Comparison of ENCODE assay signal across 10 mouse cellular contexts in the genomic region with DNA sequence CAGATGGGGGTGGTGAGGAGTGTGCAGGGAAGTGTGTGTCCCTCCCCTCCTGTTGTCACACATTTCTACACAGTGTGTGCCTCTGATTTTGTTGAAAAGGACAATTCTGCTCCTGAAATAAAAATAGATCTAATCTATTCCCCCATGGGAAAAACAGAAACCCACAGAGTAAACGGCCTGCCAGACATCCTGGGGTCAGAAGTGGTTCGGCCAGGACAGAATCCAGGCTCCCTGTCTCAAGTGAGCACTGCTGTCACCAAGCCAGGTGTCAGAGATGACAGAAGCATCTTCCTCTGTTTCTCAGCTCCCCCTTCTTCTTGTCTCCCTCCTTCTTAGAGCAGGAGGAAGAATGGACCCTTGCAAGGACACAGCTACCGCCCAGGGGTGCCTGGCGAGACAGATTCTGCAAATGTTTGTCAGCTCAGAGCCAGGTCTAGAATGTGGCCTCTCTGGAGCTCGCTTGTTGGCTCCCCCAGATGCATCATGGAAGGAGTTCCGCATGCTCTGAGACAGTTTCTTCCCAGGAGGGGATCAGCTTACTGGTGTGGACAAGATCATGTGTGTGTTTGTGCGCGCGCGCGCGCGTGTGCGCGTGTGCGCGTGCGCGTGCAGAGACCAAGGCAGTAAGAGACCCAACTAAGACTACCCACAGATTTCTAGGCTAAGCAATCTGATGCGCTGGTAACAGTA. TPM values are rescaled to one million over a fixed set of nuclear protein-coding genes. Genes with fewer than 3 reads are reported as not detected.
DNase-seq lines count a peak whose midpoint lies in the region; ATAC-seq lines count a peak whose summit lies in the region.
"Had no signal": no experiment of that assay in that cellular context is flagged by ENCODE, and none has a peak within 500 bp of the region (broad histone marks: within the 10 kb centered on the region; RNA-seq: fewer than 3 reads in every experiment).

No protein-coding gene starts in this region.

- peak; percentile 38; the same call in 1 of the 2 replicates for ATAC-seq in embryonic facial prominence, embryonic 12.5 days (ENCODE audit: insufficient number of reproducible peaks, insufficient read depth, low FRiP score, low TSS enrichment)
- ATAC-seq in intestine, embryonic 16.5 days, result 0 out of 2 replicates have a peak, but pooled peaks have one; percentile 24
- ATAC-seq in activated CD4-positive, CD25-positive, alpha-beta regulatory T cell, adult 4 months, result no peak

- no peak overlapping the region for H3K4me3 ChIP-seq in embryonic facial prominence, embryonic 12.5 days
- no peak overlapping the region for H3K4me3 ChIP-seq in intestine, embryonic 16.5 days (ENCODE audit: low read length)
- H3K4me3 ChIP-seq: liver, embryonic 15.5 days had no signal

- DNase-seq in left cerebral cortex, postnatal 4 days, result peak; percentile 39
- DNase-seq in left cerebral cortex, postnatal 25 days (ENCODE audit: low spot score in 2 of 2), result no peak
- peak; percentile 44 for DNase-seq in gastrocnemius, postnatal 25 days
- DNase-seq in spleen, adult 18-20 months, result no peak
- DNase-seq in ovary, postnatal 10 days (ENCODE audit: low spot score), result no peak

- no peaks in the 10 kb centered on the region for H3K36me3 ChIP-seq in embryonic facial prominence, embryonic 12.5 days
- no peaks in the 10 kb centered on the region for H3K36me3 ChIP-seq in intestine, embryonic 16.5 days (ENCODE audit: control insufficient read depth, insufficient read depth, low read length)
- H3K36me3 ChIP-seq: liver, embryonic 15.5 days had no signal

- intact Hi-C loops in left cerebral cortex, postnatal 4 days (cut with DNase I), result no loop called here
- intact Hi-C loops in left cerebral cortex, postnatal 25 days (cut with DNase I), result no loop called here

- no peak overlapping the region for H3K9ac ChIP-seq in embryonic facial prominence, embryonic 12.5 days
- H3K9ac ChIP-seq in intestine, embryonic 16.5 days (ENCODE audit: low read depth, low read length), result no peak overlapping the region
- H3K9ac ChIP-seq: liver, embryonic 15.5 days had no signal

- WGBS in embryonic facial prominence, embryonic 12.5 days, result 80% methylated on average over 20 of the region's 20 CpGs
- WGBS in intestine, embryonic 16.5 days, result 82% methylated on average over 20 of the region's 20 CpGs

- no peak overlapping the region for H3K4me2 ChIP-seq in embryonic facial prominence, embryonic 12.5 days (replicated peaks)
- H3K4me2 ChIP-seq in intestine, embryonic 16.5 days (ENCODE audit: low read depth, low read length), result no peak overlapping the region
- H3K4me2 ChIP-seq: liver, embryonic 15.5 days; midbrain, embryonic 11.5 days had no signal

- peak overlapping the region; percentile 76 for H3K27ac ChIP-seq in embryonic facial prominence, embryonic 12.5 days
- H3K27ac ChIP-seq in intestine, embryonic 16.5 days (ENCODE audit: low read length), result peak overlapping the region; percentile 5; the same call in 1 of the 2 replicates

- no peaks in the 10 kb centered on the region for H3K9me3 ChIP-seq in embryonic facial prominence, embryonic 12.5 days
- no peaks in the 10 kb centered on the region for H3K9me3 ChIP-seq in intestine, embryonic 16.5 days (ENCODE audit: control insufficient read depth, low read length)
- H3K9me3 ChIP-seq: liver, embryonic 15.5 days had no signal

- no peaks in the 10 kb centered on the region for H3K27me3 ChIP-seq in embryonic facial prominence, embryonic 12.5 days
- no peaks in the 10 kb centered on the region for H3K27me3 ChIP-seq in intestine, embryonic 16.5 days (replicated peaks; ENCODE audit: control insufficient read depth, insufficient read depth, low read length)
- H3K27me3 ChIP-seq: liver, embryonic 15.5 days had no signal

- peaks cover 35% of the 10 kb centered on the region for H3K4me1 ChIP-seq in embryonic facial prominence, embryonic 12.5 days
- H3K4me1 ChIP-seq in intestine, embryonic 16.5 days (ENCODE audit: control insufficient read depth, insufficient read depth, low read length), result peaks cover 17% of the 10 kb centered on the region

RNA-seq across cellular contexts. Expression of a gene that starts 29.5 kb away (rescaled TPM):
- 100 to 1,000 TPM; 174 to 175 TPM for total RNA-seq in left cerebral cortex, postnatal 4 days (2021)
- 100 to 1,000 TPM; 175 to 186 TPM for total RNA-seq in left cerebral cortex, postnatal 25 days (2021)
- 23.3 and 24.3 TPM in 2 replicates for polyA plus RNA-seq in embryonic facial prominence, embryonic 12.5 days (2016; fragmentation: Nextera tagmentation; extraction: Ambion mirVana)
- total RNA-seq in gastrocnemius, postnatal 25 days (2021), result under 1 TPM; 0.64 to 0.94 TPM
- 5.7 and 8.2 TPM in 2 replicates for polyA plus RNA-seq in intestine, embryonic 16.5 days (2015; fragmentation: Nextera tagmentation; extraction: Ambion mirVana)
- polyA plus RNA-seq in activated CD4-positive, CD25-positive, alpha-beta regulatory T cell, adult 4 months (2017; shearing (Covaris generic)), result 1 to 10 TPM; 3.8 to 5.4 TPM

Comparison
In these comparisons a context has a peak if more than half of its experiments do, and no peak if none do; other contexts are left out.
1. DNase-seq: peak in left cerebral cortex, postnatal 4 days (single experiment) and gastrocnemius, postnatal 25 days (single experiment); none in left cerebral cortex, postnatal 25 days (0 of 2), spleen, adult 18-20 months (0 of 2) and ovary, postnatal 10 days (single experiment).
2. RNA of a gene that starts 29.5 kb away (total RNA-seq): 175 to 186 TPM in left cerebral cortex, postnatal 25 days and 174 to 175 TPM in left cerebral cortex, postnatal 4 days; 0.64 to 0.94 TPM in gastrocnemius, postnatal 25 days; every median in the first group is over 10 times any median in the second.